In the genomic region with DNA sequence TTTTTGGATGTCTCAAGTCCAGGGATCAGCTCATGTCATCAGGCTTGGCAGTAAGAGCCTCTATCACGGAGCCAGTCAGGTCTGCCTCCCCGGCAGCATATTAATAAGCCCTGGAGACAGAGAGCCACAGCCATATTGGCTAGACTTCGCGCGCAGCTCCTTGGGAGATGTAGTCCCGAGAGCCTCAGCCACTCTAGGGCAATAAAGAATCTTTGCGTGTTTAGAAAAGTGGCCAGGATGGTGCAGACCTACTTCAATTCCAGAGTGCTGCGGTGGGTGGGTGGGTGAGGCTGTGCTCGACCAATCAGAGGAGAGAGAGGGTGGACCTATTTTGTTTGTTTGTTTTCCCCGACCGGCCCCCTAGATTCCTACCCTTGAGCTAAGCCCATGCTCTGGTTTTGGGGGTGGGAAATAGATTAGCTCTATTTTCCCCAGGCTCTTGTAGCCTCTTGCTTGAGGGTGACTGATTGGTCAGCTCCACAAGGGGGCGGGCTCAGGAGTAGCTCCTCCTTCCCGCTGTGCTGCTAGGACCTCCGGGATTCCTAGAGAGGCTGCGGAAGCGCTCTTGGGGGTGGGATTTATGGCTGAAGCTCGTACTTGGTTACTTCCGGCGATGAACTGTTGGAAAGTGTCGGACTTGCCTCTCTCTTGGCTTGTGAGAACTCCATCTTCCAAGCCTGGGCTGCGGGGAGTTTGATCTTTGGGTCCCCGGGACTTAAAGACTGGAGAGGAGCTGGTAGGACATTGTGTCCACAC, we compare ENCODE assay signal across 8 mouse cellular contexts. TPM values are rescaled to one million over a fixed set of nuclear protein-coding genes. Genes with fewer than 3 reads are reported as not detected.
DNase-seq lines count a peak whose midpoint lies in the region; ATAC-seq and TF ChIP-seq lines count a peak whose summit lies in the region.

TSS of gene Zkscan5 (plus strand) at position 627 of the 756 bp plus-strand sequence.

- H3K79me2 ChIP-seq in MEL (ENCODE audit: control insufficient read depth, insufficient read depth, low read length, poor library complexity): peaks cover 28% of the 10 kb centered on the region

- no peak for TF ChIP-seq RAD21 in MEL (IDR thresholded peaks at IDR 0.05; ENCODE audit: low read depth, low read length)

- H3K4me2 ChIP-seq in forebrain, postnatal 0 days (ENCODE audit: low read depth): peak within 1 kb of the TSS; percentile 56
- peak within 1 kb of the TSS; percentile 74 for H3K4me2 ChIP-seq in lung, embryonic 15.5 days

- TF ChIP-seq CTCF in MEL (IDR thresholded peaks at IDR 0.05 in 2 of 3, conservative IDR thresholded peaks at IDR 0.05 in 1 of 3; ENCODE audit: control insufficient read depth in 1 of 3, insufficient read depth in 1 of 3, low read depth in 2 of 3, low read length in 3 of 3, poor library complexity in 1 of 3, severe bottlenecking in 1 of 3): no peak
- no peak for TF ChIP-seq CTCF in cerebellum, adult 2 months (IDR thresholded peaks at IDR 0.05; ENCODE audit: borderline replicate concordance, insufficient read depth, low read depth, low read length)
- no peak; the same call in 1 of the 2 replicates for TF ChIP-seq CTCF in forebrain, postnatal 0 days (IDR thresholded peaks at IDR 0.05; ENCODE audit: low read depth)

- H3K36me3 ChIP-seq in MEL (ENCODE audit: control insufficient read depth in 1 of 2, insufficient read depth in 2 of 2, low read length in 2 of 2): peaks cover 0 to 25% of the 10 kb centered on the region in 2 experiments; a peak in 2 of 4 replicates
- no peaks in the 10 kb centered on the region; the same call in 1 of the 2 replicates for H3K36me3 ChIP-seq in forebrain, postnatal 0 days (ENCODE audit: insufficient read depth)
- H3K36me3 ChIP-seq in lung, embryonic 15.5 days: peaks cover 11% of the 10 kb centered on the region; the same call in 1 of the 2 replicates

- peak within 1 kb of the TSS; percentile 78 to 95 for H3K4me3 ChIP-seq in MEL (ENCODE audit: control insufficient read depth in 1 of 2, insufficient read depth in 1 of 2, low read depth in 2 of 2, low read length in 2 of 2)
- H3K4me3 ChIP-seq in cerebellum, adult 2 months (replicated peaks; ENCODE audit: insufficient read depth, low read depth, low read length): peak within 1 kb of the TSS; percentile 72
- peak within 1 kb of the TSS; percentile 60 for H3K4me3 ChIP-seq in forebrain, postnatal 0 days (ENCODE audit: low read depth, low read length)
- H3K4me3 ChIP-seq in lung, embryonic 15.5 days: peak within 1 kb of the TSS; percentile 61

- peak; percentile 6 to 37; a peak in 1 of 4 replicates for TF ChIP-seq EP300 in MEL (IDR thresholded peaks at IDR 0.05; ENCODE audit: low read depth in 1 of 2, low read length in 2 of 2)

- no peaks in the 10 kb centered on the region for H3K9me3 ChIP-seq in MEL (replicated peaks; ENCODE audit: insufficient read depth, low read length)
- H3K9me3 ChIP-seq in forebrain, postnatal 0 days (ENCODE audit: low read length): no peaks in the 10 kb centered on the region
- no peaks in the 10 kb centered on the region for H3K9me3 ChIP-seq in lung, embryonic 15.5 days

- peaks cover 0 to 27% of the 10 kb centered on the region in 2 experiments; a peak in 3 of 4 replicates for H3K4me1 ChIP-seq in MEL (ENCODE audit: control insufficient read depth in 1 of 2, insufficient read depth in 2 of 2, low read length in 2 of 2)
- peaks cover 9% of the 10 kb centered on the region for H3K4me1 ChIP-seq in cerebellum, adult 2 months (ENCODE audit: control insufficient read depth, insufficient read depth, low read length)
- peaks cover 18% of the 10 kb centered on the region for H3K4me1 ChIP-seq in forebrain, postnatal 0 days (ENCODE audit: insufficient read depth)
- H3K4me1 ChIP-seq in lung, embryonic 15.5 days: peaks cover 31% of the 10 kb centered on the region

- WGBS in cerebellum, adult 2 months: under 1% methylated on average over 22 of the region's 22 CpGs
- under 1% methylated on average over 22 of the region's 22 CpGs for WGBS in forebrain, postnatal 0 days
- under 1% methylated on average over 22 of the region's 22 CpGs for WGBS in lung, embryonic 15.5 days

- peak within 1 kb of the TSS; percentile 82 for H3K9ac ChIP-seq in MEL (ENCODE audit: control insufficient read depth, low read depth, low read length, poor library complexity, severe bottlenecking)
- H3K9ac ChIP-seq in forebrain, postnatal 0 days: peak within 1 kb of the TSS; percentile 54
- H3K9ac ChIP-seq in lung, embryonic 15.5 days: peak within 1 kb of the TSS; percentile 60

- ATAC-seq in forebrain, postnatal 0 days: peak; percentile 95
- peak; percentile 97 for ATAC-seq in lung, embryonic 15.5 days (ENCODE audit: borderline replicate concordance, extremely low read depth, low FRiP score, low TSS enrichment)

- H3K27me3 ChIP-seq in MEL (ENCODE audit: control insufficient read depth in 1 of 2, insufficient read depth in 2 of 2, low read length in 2 of 2): no peaks in the 10 kb centered on the region
- H3K27me3 ChIP-seq in cerebellum, adult 2 months (ENCODE audit: control insufficient read depth, insufficient read depth, low read length): no peaks in the 10 kb centered on the region
- H3K27me3 ChIP-seq in forebrain, postnatal 0 days (ENCODE audit: insufficient read depth, low read length): no peaks in the 10 kb centered on the region
- no peaks in the 10 kb centered on the region for H3K27me3 ChIP-seq in lung, embryonic 15.5 days

- TF ChIP-seq POLR2A in MEL (IDR thresholded peaks at IDR 0.05; ENCODE audit: control insufficient read depth in 1 of 2, insufficient read depth in 1 of 2, low read depth in 1 of 2, low read length in 2 of 2, poor library complexity in 1 of 2): peak; percentile 56 to 76; a peak in 3 of 4 replicates
- TF ChIP-seq POLR2A in cerebellum, adult 2 months (IDR thresholded peaks at IDR 0.05; ENCODE audit: borderline replicate concordance, insufficient read depth, low read length): peak; percentile 64; the same call in 1 of the 2 replicates

- H3K27ac ChIP-seq in MEL (ENCODE audit: control insufficient read depth, low read depth, low read length): peak within 1 kb of the TSS; percentile 87
- H3K27ac ChIP-seq in cerebellum, adult 2 months (ENCODE audit: insufficient read depth, low read length): peak within 1 kb of the TSS; percentile 69
- H3K27ac ChIP-seq in forebrain, postnatal 0 days (ENCODE audit: low read depth, low read length): peak within 1 kb of the TSS; percentile 85
- peak within 1 kb of the TSS; percentile 90 for H3K27ac ChIP-seq in lung, embryonic 15.5 days

- DNase-seq in MEL (ENCODE audit: low read depth, low spot score): peak; percentile 100
- peak; percentile 98 to 99 for DNase-seq in cerebellum, adult 2 months
- peak; percentile 97 for DNase-seq in forebrain, postnatal 0 days
- DNase-seq in heart, postnatal 4 days: peak; percentile 99
- DNase-seq in layer of hippocampus, adult 8-10 months (ENCODE audit: low spot score in 2 of 2): peak; percentile 99
- DNase-seq in ovary, adult 18-20 months (ENCODE audit: low spot score): peak; percentile 98
- DNase-seq in thymus, postnatal 0 days (ENCODE audit: low spot score): peak; percentile 98

TF ChIP-seq in MEL, 35 proteins besides CTCF, POLR2A, EP300 and RAD21 (continues in another document):
- TF ChIP-seq JUND (IDR thresholded peaks at IDR 0.05; ENCODE audit: low read depth, low read length) (no peak), SMC3 (IDR thresholded peaks at IDR 0.05; ENCODE audit: low read depth, low read length) (no peak), NELFE (IDR thresholded peaks at IDR 0.05; ENCODE audit: low read depth, low read length) (peak; percentile 83), ZMIZ1 (IDR thresholded peaks at IDR 0.05; ENCODE audit: low read depth, low read length) (peak; percentile 26; the same call in 1 of the 2 replicates), GATA1 (IDR thresholded peaks at IDR 0.05; ENCODE audit: low read depth, low read length) (peak; percentile 24; the same call in 1 of the 2 replicates), UBTF (IDR thresholded peaks at IDR 0.05; ENCODE audit: borderline replicate concordance, insufficient read depth, low read depth, low read length) (no peak), MAZ (IDR thresholded peaks at IDR 0.05; ENCODE audit: low read depth, low read length) (no peak; the same call in 1 of the 2 replicates), BHLHE40 (IDR thresholded peaks at IDR 0.05; ENCODE audit: borderline replicate concordance, low read depth, low read length) (0 out of 2 replicates have a peak, but pooled peaks have one; percentile 2), CHD2 (IDR thresholded peaks at IDR 0.05; ENCODE audit: low read length) (no peak; the same call in 1 of the 2 replicates), TCF12 (IDR thresholded peaks at IDR 0.05; ENCODE audit: low read depth, low read length) (peak; percentile 67), ZKSCAN1 (IDR thresholded peaks at IDR 0.05; ENCODE audit: low read depth, low read length) (no peak), MEF2A (IDR thresholded peaks at IDR 0.05; ENCODE audit: extremely low read depth, insufficient replicate concordance, low read depth, low read length, poor library complexity, severe bottlenecking) (no peak), POLR2AphosphoS2 (IDR thresholded peaks at IDR 0.05; ENCODE audit: low read length) (peak; percentile 72), NRF1 (IDR thresholded peaks at IDR 0.05; ENCODE audit: insufficient read depth, low read depth, low read length, poor library complexity, severe bottlenecking) (no peak), TBP (IDR thresholded peaks at IDR 0.05; ENCODE audit: low read depth, low read length) (peak; percentile 86), ZNF384 (IDR thresholded peaks at IDR 0.05; ENCODE audit: low read depth, low read length) (peak; percentile 48), SIN3A (IDR thresholded peaks at IDR 0.05; ENCODE audit: low read length) (peak; percentile 94), MAX (IDR thresholded peaks at IDR 0.05; ENCODE audit: low read length) (peak; percentile 65; the same call in 1 of the 2 replicates), GABPA (IDR thresholded peaks at IDR 0.05; ENCODE audit: low read depth, low read length) (peak; percentile 81; the same call in 1 of the 2 replicates), USF1 (IDR thresholded peaks at IDR 0.05; ENCODE audit: low read depth, low read length) (peak; percentile 3; the same call in 1 of the 2 replicates)

RNA-seq across cellular contexts. Expression of gene Zkscan5, which starts in this region (rescaled TPM):
- total RNA-seq in MEL (2012; rRNA removed): 7.8 and 8.7 TPM in 2 replicates
- 1 to 10 TPM in 1 of 2 experiments, not detected in 1; 9.8 TPM for polyA plus RNA-seq in MEL (2012; ENCODE audit: insufficient read depth in 1 of 2, insufficient read length in 2 of 2, low read depth in 1 of 2, low replicate concordance in 2 of 2, missing spikeins in 1 of 2)
- polyA plus RNA-seq in cerebellum, adult 2 months (2012; rRNA removed): 11.0 and 11.2 TPM in 2 replicates
- total RNA-seq in forebrain, postnatal 0 days (2014; rRNA removed): 16.2 and 18.6 TPM in 2 replicates
- polyA plus RNA-seq in forebrain, postnatal 0 days (2015; fragmentation: Nextera tagmentation; extraction: Ambion mirVana): 11.3 and 12.2 TPM in 2 replicates
- total RNA-seq in heart, postnatal 4 days (2021): 10 to 100 TPM; 16.5 to 17.7 TPM
- total RNA-seq in layer of hippocampus, adult 8-10 months (2022): 10 to 100 TPM; 10.2 to 12.4 (median 10.6) TPM
- polyA plus RNA-seq in lung, embryonic 15.5 days (2015; fragmentation: Nextera tagmentation; extraction: Ambion mirVana): 12.4 and 14.1 TPM in 2 replicates
- 7.8 and 8.0 TPM in 2 replicates for polyA plus RNA-seq in thymus, postnatal 0 days (2015; fragmentation: Nextera tagmentation; extraction: Ambion mirVana)

Comparison
In these comparisons a context has a peak if more than half of its experiments do, and no peak if none do; other contexts are left out.
1. Peak in every context shown above with its lines: DNase-seq, ATAC-seq, H3K4me3 ChIP-seq and H3K27ac ChIP-seq.